Mouse (Mus musculus): Measurements from ENCODE around the gene Pde4b.

DNA sequence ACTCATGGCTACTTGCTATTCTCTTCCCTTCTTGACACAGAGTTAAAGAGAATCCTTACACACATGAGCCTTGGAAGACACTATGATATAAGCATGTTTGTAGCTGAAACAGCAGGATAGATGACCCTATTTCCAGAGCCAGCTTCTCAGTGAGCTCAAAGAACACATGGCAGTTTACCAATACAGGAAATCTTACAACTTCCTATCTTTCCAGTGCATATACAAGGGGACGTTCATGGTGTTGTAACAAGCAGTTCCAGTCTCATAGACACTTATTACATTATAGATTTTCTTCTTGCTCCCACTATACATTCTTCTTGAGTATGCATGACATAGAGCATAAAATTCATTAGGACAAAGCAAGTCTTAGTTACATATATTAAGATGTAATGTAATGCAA is 146.3 kb downstream of the Pde4b start:
- TF ChIP-seq E2F4 (IDR thresholded peaks at IDR 0.05; ENCODE audit: insufficient read depth) (no peak), REST (IDR thresholded peaks at IDR 0.05; ENCODE audit: insufficient read depth, insufficient read length) (no peak), POLR2A (IDR thresholded peaks at IDR 0.05; ENCODE audit: insufficient read length, low read depth) (no peak), POLR2AphosphoS2 (IDR thresholded peaks at IDR 0.05; ENCODE audit: insufficient read length, low read depth) (no peak)

Measured in myocyte (in vitro differentiated cells).